Mouse (Mus musculus): ENCODE results near the gene Tmprss12. TPM values are rescaled to one million over a fixed set of nuclear protein-coding genes. Genes with fewer than 3 reads are reported as not detected.
"Not testable (repeated sequence)": the region's sequence is repeated elsewhere in the genome, so short reads cannot be mapped to it uniquely, and the experiment has no call there.

The Tmprss12 gene
- polyA plus RNA-seq, 1 experiment, result not detected

- Histone ChIP-seq H3K79me2 (ENCODE audit: control insufficient read depth, insufficient read depth) (no peaks in the 10 kb centered on the region), H3K27me3 (ENCODE audit: control insufficient read depth, insufficient read depth, insufficient read length) (no peaks in the 10 kb centered on the region), H3K4me3 (ENCODE audit: insufficient read depth, poor library complexity, severe bottlenecking) (no peak overlapping the region), H3ac (ENCODE audit: control insufficient read depth, insufficient read length, low read depth) (no peak overlapping the region), H3K79me3 (ENCODE audit: low read depth) (no peaks in the 10 kb centered on the region), H3K36me3 (ENCODE audit: control insufficient read depth, insufficient read depth) (no peaks in the 10 kb centered on the region)
- TF ChIP-seq USF1 (IDR thresholded peaks at IDR 0.05; ENCODE audit: low read depth), result no peak
- TF ChIP-seq MAX (IDR thresholded peaks at IDR 0.05), result no peak
- no peak for TF ChIP-seq MYOD1 (IDR thresholded peaks at IDR 0.05; ENCODE audit: control insufficient read depth, insufficient read length, low read depth)
- no peak for TF ChIP-seq MYOG (IDR thresholded peaks at IDR 0.05; ENCODE audit: control insufficient read depth, extremely low read depth, insufficient read length)
- no peak for TF ChIP-seq CTCF (IDR thresholded peaks at IDR 0.05; ENCODE audit: control insufficient read depth, insufficient read depth, insufficient read length)
- no peak for TF ChIP-seq FOSL1 (IDR thresholded peaks at IDR 0.05; ENCODE audit: insufficient read depth, low read length, poor library complexity, severe bottlenecking)
- no peak for TF ChIP-seq CEBPB (IDR thresholded peaks at IDR 0.05; ENCODE audit: low read depth)
Observed at GRCm38 (mm10) chr15:100269776-100270175, 10.9 kb upstream of the Tmprss12 start.

- not testable (repeated sequence) for H3ac ChIP-seq (ENCODE audit: control insufficient read depth, insufficient read length, low read depth); H3K79me2 ChIP-seq (ENCODE audit: control insufficient read depth, insufficient read depth); H3K36me3 ChIP-seq (ENCODE audit: control insufficient read depth, insufficient read depth); H3K27me3 ChIP-seq (ENCODE audit: control insufficient read depth, insufficient read depth, insufficient read length); H3K4me3 ChIP-seq (ENCODE audit: insufficient read depth, poor library complexity, severe bottlenecking); H3K79me3 ChIP-seq (ENCODE audit: low read depth)
Observed at GRCm38 (mm10) chr15:100270609-100271008, 10.0 kb upstream of the Tmprss12 start.

DNA sequence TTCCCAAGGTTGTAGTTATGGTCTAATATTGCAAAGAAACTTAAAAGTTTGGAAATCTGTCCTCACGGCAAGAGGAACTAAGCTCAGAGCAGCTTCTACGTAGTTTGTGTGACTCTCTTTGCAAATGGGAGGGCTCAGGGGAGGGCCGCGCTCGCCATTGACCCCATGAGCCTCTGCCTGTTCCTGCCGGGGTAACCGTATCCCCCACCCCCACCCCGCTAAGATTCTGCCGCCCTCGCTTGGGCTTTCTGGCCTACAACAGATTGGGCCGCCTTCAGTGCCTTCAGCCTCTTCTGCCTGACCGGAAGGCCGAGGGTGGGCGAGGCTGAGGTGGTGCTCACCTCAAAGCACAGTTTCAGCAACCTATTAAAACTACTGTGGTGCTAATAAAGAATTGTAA, 9.2 kb upstream of the Tmprss12 start:
- Histone ChIP-seq H3K79me2 (ENCODE audit: control insufficient read depth, insufficient read depth) (no peaks in the 10 kb centered on the region), H3K36me3 (ENCODE audit: control insufficient read depth, insufficient read depth) (no peaks in the 10 kb centered on the region), H3K79me3 (ENCODE audit: low read depth) (no peaks in the 10 kb centered on the region), H3K27me3 (ENCODE audit: control insufficient read depth, insufficient read depth, insufficient read length) (no peaks in the 10 kb centered on the region), H3ac (ENCODE audit: control insufficient read depth, insufficient read length, low read depth) (no peak overlapping the region), H3K4me3 (ENCODE audit: insufficient read depth, poor library complexity, severe bottlenecking) (no peak overlapping the region)
- TF ChIP-seq FOSL1 (IDR thresholded peaks at IDR 0.05; ENCODE audit: insufficient read depth, low read length, poor library complexity, severe bottlenecking) (no peak), MAX (IDR thresholded peaks at IDR 0.05) (no peak), MYOD1 (IDR thresholded peaks at IDR 0.05; ENCODE audit: control insufficient read depth, insufficient read length, low read depth) (no peak), CTCF (IDR thresholded peaks at IDR 0.05; ENCODE audit: control insufficient read depth, insufficient read depth, insufficient read length) (no peak), MYOG (IDR thresholded peaks at IDR 0.05; ENCODE audit: control insufficient read depth, extremely low read depth, insufficient read length) (no peak), USF1 (IDR thresholded peaks at IDR 0.05; ENCODE audit: low read depth) (no peak), CEBPB (IDR thresholded peaks at IDR 0.05; ENCODE audit: low read depth) (no peak)

GRCm38 (mm10) chr15:100273791-100274308, 6.8 kb upstream of the Tmprss12 start:
- not testable (repeated sequence) for H3K79me3 ChIP-seq (ENCODE audit: low read depth); H3ac ChIP-seq (ENCODE audit: control insufficient read depth, insufficient read length, low read depth); H3K4me3 ChIP-seq (ENCODE audit: insufficient read depth, poor library complexity, severe bottlenecking); H3K36me3 ChIP-seq (ENCODE audit: control insufficient read depth, insufficient read depth); H3K27me3 ChIP-seq (ENCODE audit: control insufficient read depth, insufficient read depth, insufficient read length); H3K79me2 ChIP-seq (ENCODE audit: control insufficient read depth, insufficient read depth)

GRCm38 (mm10) chr15:100274790-100275559, 5.7 kb upstream of the Tmprss12 start:
- Histone ChIP-seq H3K4me3 (ENCODE audit: insufficient read depth, poor library complexity, severe bottlenecking) (no peak overlapping the region), H3K27me3 (ENCODE audit: control insufficient read depth, insufficient read depth, insufficient read length) (no peaks in the 10 kb centered on the region), H3K79me2 (ENCODE audit: control insufficient read depth, insufficient read depth) (no peaks in the 10 kb centered on the region), H3ac (ENCODE audit: control insufficient read depth, insufficient read length, low read depth) (no peak overlapping the region), H3K36me3 (ENCODE audit: control insufficient read depth, insufficient read depth) (no peaks in the 10 kb centered on the region), H3K79me3 (ENCODE audit: low read depth) (no peaks in the 10 kb centered on the region)
- no peak for TF ChIP-seq FOSL1 (IDR thresholded peaks at IDR 0.05; ENCODE audit: insufficient read depth, low read length, poor library complexity, severe bottlenecking)
- no peak for TF ChIP-seq CEBPB (IDR thresholded peaks at IDR 0.05; ENCODE audit: low read depth)
- TF ChIP-seq MYOG (IDR thresholded peaks at IDR 0.05; ENCODE audit: control insufficient read depth, extremely low read depth, insufficient read length), result no peak
- no peak for TF ChIP-seq CTCF (IDR thresholded peaks at IDR 0.05; ENCODE audit: control insufficient read depth, insufficient read depth, insufficient read length)
- TF ChIP-seq MYOD1 (IDR thresholded peaks at IDR 0.05; ENCODE audit: control insufficient read depth, insufficient read length, low read depth), result no peak
- no peak for TF ChIP-seq MAX (IDR thresholded peaks at IDR 0.05)
- TF ChIP-seq USF1 (IDR thresholded peaks at IDR 0.05; ENCODE audit: low read depth), result no peak

GRCm38 (mm10) chr15:100276403-100276802, 4.2 kb upstream of the Tmprss12 start:
- TF ChIP-seq FOSL1 (IDR thresholded peaks at IDR 0.05; ENCODE audit: insufficient read depth, low read length, poor library complexity, severe bottlenecking) (no peak), CTCF (IDR thresholded peaks at IDR 0.05; ENCODE audit: control insufficient read depth, insufficient read depth, insufficient read length) (no peak), MAX (IDR thresholded peaks at IDR 0.05) (no peak), CEBPB (IDR thresholded peaks at IDR 0.05; ENCODE audit: low read depth) (no peak), USF1 (IDR thresholded peaks at IDR 0.05; ENCODE audit: low read depth) (no peak), MYOD1 (IDR thresholded peaks at IDR 0.05; ENCODE audit: control insufficient read depth, insufficient read length, low read depth) (no peak), MYOG (IDR thresholded peaks at IDR 0.05; ENCODE audit: control insufficient read depth, extremely low read depth, insufficient read length) (no peak)
- no peaks in the 10 kb centered on the region for H3K79me3 ChIP-seq (ENCODE audit: low read depth)
- no peak overlapping the region for H3ac ChIP-seq (ENCODE audit: control insufficient read depth, insufficient read length, low read depth)
- no peak overlapping the region for H3K4me3 ChIP-seq (ENCODE audit: insufficient read depth, poor library complexity, severe bottlenecking)
- H3K36me3 ChIP-seq (ENCODE audit: control insufficient read depth, insufficient read depth), result no peaks in the 10 kb centered on the region
- H3K79me2 ChIP-seq (ENCODE audit: control insufficient read depth, insufficient read depth), result no peaks in the 10 kb centered on the region
- no peaks in the 10 kb centered on the region for H3K27me3 ChIP-seq (ENCODE audit: control insufficient read depth, insufficient read depth, insufficient read length)
